Mouse (Mus musculus): ENCODE measurements around the gene Lars2.

GRCm38 (mm10) chr9:123403031-123403430 lies 36.3 kb downstream of the Lars2 start:
- TF ChIP-seq CTCF (IDR thresholded peaks at IDR 0.05; ENCODE audit: low read depth, low read length) (no peak), POLR2AphosphoS5 (IDR thresholded peaks at IDR 0.05; ENCODE audit: insufficient replicate concordance, low read depth, low read length) (no peak), TAL1 (conservative IDR thresholded peaks at IDR 0.05; ENCODE audit: low read depth, low read length) (no peak)

All from G1E (cell line).